In the genomic region with DNA sequence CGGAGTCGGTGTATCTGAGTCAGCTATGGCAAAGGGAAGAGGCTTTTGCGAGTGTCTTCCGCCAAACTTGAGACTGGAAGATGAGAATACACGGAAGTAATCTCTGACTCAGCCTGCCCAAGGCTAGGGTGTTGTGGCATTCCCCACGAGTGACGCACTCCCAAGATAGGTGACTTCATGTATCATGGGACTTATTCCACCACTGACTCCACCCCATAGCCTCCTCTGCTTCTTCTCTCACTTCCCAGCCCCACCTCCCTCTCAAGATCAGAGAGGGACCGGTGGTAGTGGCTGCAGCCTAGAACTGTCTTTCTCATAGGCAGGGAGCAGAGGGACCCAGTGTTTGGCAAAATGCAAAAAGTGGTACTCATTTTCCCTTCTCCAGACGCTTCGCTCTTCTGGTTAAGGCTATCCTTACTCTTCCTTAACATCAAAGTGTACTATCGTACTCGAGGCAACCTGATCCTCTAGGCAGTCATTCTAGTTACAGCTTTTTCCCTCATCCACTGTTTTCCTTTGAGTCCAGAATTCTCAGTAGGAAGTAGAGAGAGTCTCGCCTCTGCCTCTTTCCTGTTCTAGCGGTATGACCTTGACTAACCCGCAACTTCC, we compare ENCODE assay signal across 8 mouse cellular contexts. TPM values are rescaled to one million over a fixed set of nuclear protein-coding genes. Genes with fewer than 3 reads are reported as not detected.
DNase-seq lines count a peak whose midpoint lies in the region; ATAC-seq and TF ChIP-seq lines count a peak whose summit lies in the region.

No protein-coding gene starts in this region.

- H3K36me3 ChIP-seq in hindbrain, postnatal 0 days (ENCODE audit: insufficient read depth, low read length): no peaks in the 10 kb centered on the region
- no peaks in the 10 kb centered on the region for H3K36me3 ChIP-seq in macrophage (ENCODE audit: inconsistent target)

- peak; percentile 92 for DNase-seq in adipocyte (ENCODE audit: low spot score)
- peak; percentile 66 for DNase-seq in embryo, embryonic 10 days (ENCODE audit: low spot score)
- DNase-seq in gastrocnemius, adult 8-10 months (ENCODE audit: low spot score in 2 of 2): peak; percentile 84
- peak; percentile 56 for DNase-seq in hindbrain, postnatal 0 days (ENCODE audit: low spot score)
- DNase-seq in left cerebral cortex, adult 2 months (ENCODE audit: extremely low spot score in 1 of 2, low spot score in 2 of 2): peak; percentile 75 to 78
- peak; percentile 91 for DNase-seq in right cerebral cortex, adult 18-20 months
- DNase-seq in urinary bladder, adult 2 months (ENCODE audit: low spot score): peak; percentile 60

- intact Hi-C loops in left cerebral cortex, adult 2 months (cut with DNase I): loop anchor here (1.0 to 5.0 kb wide), 2 partner anchors 27 to 38 kb away; partner anchors contain the start of genes Gm20390, Nme1 and Nme2

- peak overlapping the region; percentile 97 for H3K27ac ChIP-seq in hindbrain, postnatal 0 days
- H3K27ac ChIP-seq in left cerebral cortex, adult 2 months: peak overlapping the region; percentile 98
- H3K27ac ChIP-seq in macrophage: peak overlapping the region; percentile 100

- peaks cover 37% of the 10 kb centered on the region for H3K79me2 ChIP-seq in macrophage (ENCODE audit: inconsistent target)

- H3K9me3 ChIP-seq in hindbrain, postnatal 0 days (ENCODE audit: low read length): no peaks in the 10 kb centered on the region

- peak; percentile 57 for ATAC-seq in hindbrain, postnatal 0 days

- peak overlapping the region; percentile 86 for H3K4me3 ChIP-seq in hindbrain, postnatal 0 days (ENCODE audit: low read length)
- peak overlapping the region; percentile 58 for H3K4me3 ChIP-seq in left cerebral cortex, adult 2 months
- peak overlapping the region; percentile 63 for H3K4me3 ChIP-seq in macrophage (ENCODE audit: inconsistent target)

- no peak for TF ChIP-seq CTCF in hindbrain, postnatal 0 days (IDR thresholded peaks at IDR 0.05; ENCODE audit: low read depth)
- no peak for TF ChIP-seq CTCF in left cerebral cortex, adult 2 months (IDR thresholded peaks at IDR 0.05)

- peaks cover 8% of the 10 kb centered on the region for H3K4me1 ChIP-seq in hindbrain, postnatal 0 days (ENCODE audit: insufficient read depth, low read length)

- peak overlapping the region; percentile 85 for H3K9ac ChIP-seq in hindbrain, postnatal 0 days (replicated peaks; ENCODE audit: low read length)

- WGBS in hindbrain, postnatal 0 days: 10% methylated on average over 15 of the region's 15 CpGs
- WGBS in macrophage (ENCODE audit: missing documents): 2% methylated on average over 13 of the region's 15 CpGs

- H3K4me2 ChIP-seq in hindbrain, postnatal 0 days (ENCODE audit: low read depth, low read length): peak overlapping the region; percentile 65

- H3K27me3 ChIP-seq in hindbrain, postnatal 0 days (ENCODE audit: insufficient read depth, low read length): no peaks in the 10 kb centered on the region

RNA-seq across cellular contexts. Expression of gene Spag9, which starts 0.7 kb away (rescaled TPM):
- 100 to 1,000 TPM; 142 to 167 (median 160) TPM for total RNA-seq in gastrocnemius, adult 8-10 months (2022)
- 110 and 114 TPM in 2 replicates for total RNA-seq in hindbrain, postnatal 0 days (2014; rRNA removed)
- polyA plus RNA-seq in hindbrain, postnatal 0 days (2015; fragmentation: Nextera tagmentation; extraction: Ambion mirVana): 84.8 and 89.1 TPM in 2 replicates
- 100 to 1,000 TPM; 289 to 291 TPM for total RNA-seq in left cerebral cortex, adult 2 months (2021)
- total RNA-seq in macrophage (2018; cell fraction: chromatin; rRNA removed): 1,000 to 10,000 TPM in 5 of 26 experiments, 100 to 1,000 TPM in 21; 283 to 1,525 (median 521) TPM
- 100 to 1,000 TPM in 2 of 26 experiments, 10 to 100 TPM in 24; 36.8 to 131 (median 64.0) TPM for total RNA-seq in macrophage (2018; cell fraction: cytosol; rRNA removed)
- total RNA-seq in macrophage (2018; cell fraction: nucleus; rRNA removed): 100 to 1,000 TPM; 114 to 746 (median 249) TPM
- 47.8 to 52.5 TPM (median 51.8 TPM) in 3 replicates for polyA plus RNA-seq in macrophage (2018)
- 42.1 and 42.9 TPM in 2 replicates for polyA plus RNA-seq in urinary bladder, adult 2 months (2012; rRNA removed)

RNA-seq across cellular contexts. Expression of gene Nme1, which starts 26.9 kb away (rescaled TPM):
- 10 to 100 TPM; 10.3 to 24.4 (median 11.8) TPM for total RNA-seq in gastrocnemius, adult 8-10 months (2022)
- total RNA-seq in hindbrain, postnatal 0 days (2014; rRNA removed): 44.8 and 49.7 TPM in 2 replicates
- 309 and 356 TPM in 2 replicates for polyA plus RNA-seq in hindbrain, postnatal 0 days (2015; fragmentation: Nextera tagmentation; extraction: Ambion mirVana)
- total RNA-seq in left cerebral cortex, adult 2 months (2021): 100 to 1,000 TPM; 104 to 111 TPM
- 10 to 100 TPM in 2 of 26 experiments, 1 to 10 TPM in 23, under 1 TPM in 1; 0.94 to 11.8 (median 3.8) TPM for total RNA-seq in macrophage (2018; cell fraction: chromatin; rRNA removed)
- 10 to 100 TPM; 20.5 to 44.0 (median 32.1) TPM for total RNA-seq in macrophage (2018; cell fraction: cytosol; rRNA removed)
- 10 to 100 TPM in 5 of 26 experiments, 1 to 10 TPM in 21; 2.0 to 17.3 (median 5.8) TPM for total RNA-seq in macrophage (2018; cell fraction: nucleus; rRNA removed)
- 32.9 to 71.2 TPM (median 46.6 TPM) in 3 replicates for polyA plus RNA-seq in macrophage (2018)
- 44.7 and 65.0 TPM in 2 replicates for polyA plus RNA-seq in urinary bladder, adult 2 months (2012; rRNA removed)

RNA-seq across cellular contexts. Expression of gene Gm20390, which starts 27.1 kb away (rescaled TPM):
- 10 to 100 TPM in 2 of 4 experiments, 1 to 10 TPM in 2; 7.0 to 15.4 (median 9.8) TPM for total RNA-seq in gastrocnemius, adult 8-10 months (2022)
- total RNA-seq in hindbrain, postnatal 0 days (2014; rRNA removed): 124 and 128 TPM in 2 replicates
- polyA plus RNA-seq in hindbrain, postnatal 0 days (2015; fragmentation: Nextera tagmentation; extraction: Ambion mirVana): 402 and 417 TPM in 2 replicates
- total RNA-seq in left cerebral cortex, adult 2 months (2021): 10 to 100 TPM; 85.3 to 97.9 TPM
- 1 to 10 TPM in 2 of 26 experiments, not detected in 24; 1.1 to 2.2 TPM for total RNA-seq in macrophage (2018; cell fraction: chromatin; rRNA removed)
- 10 to 100 TPM; 11.9 to 36.9 (median 23.0) TPM for total RNA-seq in macrophage (2018; cell fraction: cytosol; rRNA removed)
- 10 to 100 TPM in 1 of 26 experiments, 1 to 10 TPM in 18, under 1 TPM in 1, not detected in 6; 0.86 to 10.7 (median 6.8) TPM for total RNA-seq in macrophage (2018; cell fraction: nucleus; rRNA removed)
- 6.1 to 48.7 TPM (median 16.9 TPM) in 3 replicates for polyA plus RNA-seq in macrophage (2018)
- polyA plus RNA-seq in urinary bladder, adult 2 months (2012; rRNA removed): 49.4 and 49.9 TPM in 2 replicates

RNA-seq across cellular contexts. Expression of gene Nme2, which starts 39.2 kb away (rescaled TPM):
- total RNA-seq in gastrocnemius, adult 8-10 months (2022): 100 to 1,000 TPM; 682 to 772 (median 716) TPM
- total RNA-seq in hindbrain, postnatal 0 days (2014; rRNA removed): 302 and 328 TPM in 2 replicates
- polyA plus RNA-seq in hindbrain, postnatal 0 days (2015; fragmentation: Nextera tagmentation; extraction: Ambion mirVana): 138 and 161 TPM in 2 replicates
- total RNA-seq in left cerebral cortex, adult 2 months (2021): 10 to 100 TPM; 72.6 to 83.4 TPM
- total RNA-seq in macrophage (2018; cell fraction: chromatin; rRNA removed): 10 to 100 TPM in 6 of 26 experiments, 1 to 10 TPM in 20; 2.0 to 78.8 (median 7.5) TPM
- 100 to 1,000 TPM; 248 to 370 (median 280) TPM for total RNA-seq in macrophage (2018; cell fraction: cytosol; rRNA removed)
- total RNA-seq in macrophage (2018; cell fraction: nucleus; rRNA removed): 10 to 100 TPM; 15.2 to 72.6 (median 28.7) TPM
- polyA plus RNA-seq in macrophage (2018): 187 to 466 TPM (median 286 TPM) in 3 replicates
- 209 and 211 TPM in 2 replicates for polyA plus RNA-seq in urinary bladder, adult 2 months (2012; rRNA removed)

Comparison
In these comparisons a context has a peak if more than half of its experiments do, and no peak if none do; other contexts are left out.
1. Peak in every context shown above with its lines: DNase-seq, ATAC-seq, H3K4me3 ChIP-seq and H3K27ac ChIP-seq.